Mouse (Mus musculus): ENCODE data around the gene Depdc5. TPM values are rescaled to one million over a fixed set of nuclear protein-coding genes. Genes with fewer than 3 reads are reported as not detected.

Depdc5 gene
- polyA plus RNA-seq, 1 experiment, result 0.17 TPM

DNA sequence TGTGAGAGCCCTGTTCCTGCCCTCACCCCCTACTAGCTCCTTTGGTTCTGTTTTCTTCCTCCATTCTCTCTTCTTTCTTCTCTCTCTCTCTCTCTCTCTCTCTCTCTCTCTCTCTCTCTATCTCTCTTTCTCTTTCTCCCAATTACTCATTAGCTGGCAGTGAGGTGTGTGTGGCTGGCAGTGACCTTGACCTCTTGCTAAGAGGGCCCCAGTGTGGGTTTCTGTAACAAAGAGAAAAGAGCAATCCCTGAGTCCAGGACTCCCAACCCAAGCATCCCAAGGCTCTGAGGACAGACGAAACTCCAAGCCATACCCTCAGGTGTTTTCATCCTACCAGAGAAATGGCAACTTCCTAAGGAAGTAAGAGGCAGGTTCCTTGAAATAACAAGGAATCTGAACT, 150.6 kb downstream of the Depdc5 start:
- Histone ChIP-seq H3K27me3 (ENCODE audit: control insufficient read depth) (peaks cover 15% of the 10 kb centered on the region), H3K4me1 (ENCODE audit: control insufficient read depth) (peaks cover 26% of the 10 kb centered on the region), H3K9me3 (ENCODE audit: control insufficient read depth, low read length) (no peaks in the 10 kb centered on the region)

GRCm38 (mm10) chr5:33015579-33015978, 152.1 kb downstream of the Depdc5 start:
- Histone ChIP-seq H3K36me3 (ENCODE audit: control insufficient read depth) (peaks cover 8% of the 10 kb centered on the region), H3K4me1 (ENCODE audit: control insufficient read depth) (peaks cover 39% of the 10 kb centered on the region), H3K9me3 (ENCODE audit: control insufficient read depth, low read length) (no peaks in the 10 kb centered on the region), H3K4me3 (replicated peaks) (no peak overlapping the region), H3K27me3 (ENCODE audit: control insufficient read depth) (peaks cover 15% of the 10 kb centered on the region)
- no peak for TF ChIP-seq TAL1 (IDR thresholded peaks at IDR 0.05; ENCODE audit: low read length)
- no peak for TF ChIP-seq GATA1 (IDR thresholded peaks at IDR 0.05; ENCODE audit: low read length)

More for the DNA sequence above, 150.6 kb downstream of the Depdc5 start:
- no peak for TF ChIP-seq GATA1 (IDR thresholded peaks at IDR 0.05; ENCODE audit: low read length)
- no peak for TF ChIP-seq TAL1 (IDR thresholded peaks at IDR 0.05; ENCODE audit: low read length)
- Histone ChIP-seq H3K36me3 (ENCODE audit: control insufficient read depth) (no peaks in the 10 kb centered on the region), H3K4me3 (replicated peaks) (no peak overlapping the region)

GRCm38 (mm10) chr5:33018189-33018560, 154.7 kb downstream of the Depdc5 start:
- TF ChIP-seq TAL1 (IDR thresholded peaks at IDR 0.05; ENCODE audit: low read length) (no peak), GATA1 (IDR thresholded peaks at IDR 0.05; ENCODE audit: low read length) (no peak)
- peaks cover 33% of the 10 kb centered on the region for H3K36me3 ChIP-seq (ENCODE audit: control insufficient read depth)
- no peaks in the 10 kb centered on the region for H3K9me3 ChIP-seq (ENCODE audit: control insufficient read depth, low read length)
- H3K27me3 ChIP-seq (ENCODE audit: control insufficient read depth), result peaks cover 6% of the 10 kb centered on the region
- peak overlapping the region; percentile 98 for H3K4me3 ChIP-seq (replicated peaks)
- H3K4me1 ChIP-seq (ENCODE audit: control insufficient read depth), result peaks cover 61% of the 10 kb centered on the region

GRCm38 (mm10) chr5:33018561-33019425, 155.3 kb downstream of the Depdc5 start, which contains the start of gene Ywhah:
TSS of gene Ywhah (plus strand) at chr5:33018816.
- peaks cover 67% of the 10 kb centered on the region for H3K4me1 ChIP-seq (ENCODE audit: control insufficient read depth)
- peak within 1 kb of the TSS; percentile 98 for H3K4me3 ChIP-seq (replicated peaks)
- peaks cover 40% of the 10 kb centered on the region for H3K36me3 ChIP-seq (ENCODE audit: control insufficient read depth)
- H3K27me3 ChIP-seq (ENCODE audit: control insufficient read depth), result peaks cover under 1% of the 10 kb centered on the region
- TF ChIP-seq GATA1 (IDR thresholded peaks at IDR 0.05; ENCODE audit: low read length) (no peak), TAL1 (IDR thresholded peaks at IDR 0.05; ENCODE audit: low read length) (no peak)
- no peaks in the 10 kb centered on the region for H3K9me3 ChIP-seq (ENCODE audit: control insufficient read depth, low read length)

DNA sequence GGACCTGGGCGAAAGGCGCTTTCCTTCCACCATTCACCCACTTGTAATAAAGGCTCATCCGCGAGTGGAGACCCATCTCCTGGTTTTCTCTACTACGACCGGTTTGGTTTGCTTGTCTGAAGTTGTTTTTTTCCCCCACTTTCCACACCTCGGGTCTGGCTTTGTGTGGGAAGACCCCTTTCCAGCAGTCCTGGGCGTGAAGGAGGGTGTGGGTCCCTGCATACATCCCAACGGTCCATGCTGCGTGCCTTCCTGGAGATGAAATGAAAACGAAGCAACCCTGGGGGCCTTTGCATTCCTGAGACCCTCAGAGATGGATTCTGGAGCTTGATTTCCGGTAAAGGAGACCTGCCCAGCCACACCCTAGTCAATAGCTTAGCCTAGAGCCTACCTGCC, 155.9 kb downstream of the Depdc5 start:
- no peak for TF ChIP-seq TAL1 (IDR thresholded peaks at IDR 0.05; ENCODE audit: low read length)
- TF ChIP-seq GATA1 (IDR thresholded peaks at IDR 0.05; ENCODE audit: low read length), result no peak
- Histone ChIP-seq H3K9me3 (ENCODE audit: control insufficient read depth, low read length) (no peaks in the 10 kb centered on the region), H3K4me3 (replicated peaks) (peak overlapping the region; percentile 98), H3K36me3 (ENCODE audit: control insufficient read depth) (peaks cover 46% of the 10 kb centered on the region), H3K27me3 (ENCODE audit: control insufficient read depth) (no peaks in the 10 kb centered on the region), H3K4me1 (ENCODE audit: control insufficient read depth) (peaks cover 73% of the 10 kb centered on the region)

DNA sequence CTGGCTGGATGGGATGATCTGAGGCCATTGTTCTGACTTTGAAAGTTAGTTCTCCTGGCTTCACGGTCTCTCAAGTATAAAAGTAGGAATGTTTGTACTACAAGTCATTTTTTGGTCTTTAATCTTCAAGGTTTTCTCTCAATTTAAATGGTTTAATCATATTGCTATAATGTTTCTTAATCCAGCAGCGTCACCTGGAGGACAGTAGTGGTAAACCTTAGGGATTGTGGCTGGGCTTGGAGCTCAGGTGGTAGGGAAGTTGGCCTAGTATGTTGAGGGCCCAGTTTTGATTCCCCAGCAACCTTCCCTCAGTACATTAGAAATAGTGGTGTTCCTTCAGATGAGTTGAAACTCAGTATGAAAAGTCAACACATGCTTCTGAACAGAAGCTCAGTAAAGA, 158.1 kb downstream of the Depdc5 start:
- peaks cover 68% of the 10 kb centered on the region for H3K36me3 ChIP-seq (ENCODE audit: control insufficient read depth)
- no peaks in the 10 kb centered on the region for H3K9me3 ChIP-seq (ENCODE audit: control insufficient read depth, low read length)
- no peaks in the 10 kb centered on the region for H3K27me3 ChIP-seq (ENCODE audit: control insufficient read depth)
- TF ChIP-seq TAL1 (IDR thresholded peaks at IDR 0.05; ENCODE audit: low read length) (no peak), GATA1 (IDR thresholded peaks at IDR 0.05; ENCODE audit: low read length) (no peak)
- H3K4me1 ChIP-seq (ENCODE audit: control insufficient read depth), result peaks cover 64% of the 10 kb centered on the region
- H3K4me3 ChIP-seq (replicated peaks), result peak overlapping the region; percentile 28

GRCm38 (mm10) chr5:33023337-33023736, 159.8 kb downstream of the Depdc5 start:
- H3K9me3 ChIP-seq (ENCODE audit: control insufficient read depth, low read length), result no peaks in the 10 kb centered on the region
- peaks cover 83% of the 10 kb centered on the region for H3K36me3 ChIP-seq (ENCODE audit: control insufficient read depth)
- no peak overlapping the region for H3K4me3 ChIP-seq (replicated peaks)
- peaks cover 50% of the 10 kb centered on the region for H3K4me1 ChIP-seq (ENCODE audit: control insufficient read depth)
- TF ChIP-seq TAL1 (IDR thresholded peaks at IDR 0.05; ENCODE audit: low read length), result no peak
- H3K27me3 ChIP-seq (ENCODE audit: control insufficient read depth), result no peaks in the 10 kb centered on the region

GRCm38 (mm10) chr5:33024474-33024873, 161.0 kb downstream of the Depdc5 start:
- Histone ChIP-seq H3K4me1 (ENCODE audit: control insufficient read depth) (peaks cover 47% of the 10 kb centered on the region), H3K4me3 (replicated peaks) (no peak overlapping the region), H3K9me3 (ENCODE audit: control insufficient read depth, low read length) (no peaks in the 10 kb centered on the region), H3K36me3 (ENCODE audit: control insufficient read depth) (peaks cover 94% of the 10 kb centered on the region), H3K27me3 (ENCODE audit: control insufficient read depth) (no peaks in the 10 kb centered on the region)
- TF ChIP-seq TAL1 (IDR thresholded peaks at IDR 0.05; ENCODE audit: low read length) (no peak), GATA1 (IDR thresholded peaks at IDR 0.05; ENCODE audit: low read length) (no peak)

DNA sequence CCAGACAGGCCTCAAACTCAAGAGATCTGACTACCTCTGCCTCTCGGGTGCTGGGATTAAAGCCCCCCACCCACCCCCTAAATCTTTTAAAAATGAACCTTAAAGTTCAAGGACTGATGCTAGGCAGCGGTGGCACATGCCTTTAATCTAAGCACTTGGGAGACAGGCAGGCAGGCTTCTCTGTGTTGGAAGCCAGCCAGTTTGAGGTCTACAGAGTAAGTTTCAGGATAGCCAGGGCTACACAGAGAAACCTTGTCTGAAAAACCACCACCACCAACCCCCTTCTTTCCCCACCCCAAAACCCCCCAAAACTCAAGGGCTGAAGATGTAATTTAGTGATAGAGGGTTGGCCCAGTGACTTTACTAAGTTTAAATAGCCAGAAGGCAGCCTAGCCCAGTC, 165.2 kb downstream of the Depdc5 start:
- peaks cover 67% of the 10 kb centered on the region for H3K36me3 ChIP-seq (ENCODE audit: control insufficient read depth)
- TF ChIP-seq GATA1 (IDR thresholded peaks at IDR 0.05; ENCODE audit: low read length) (no peak), TAL1 (IDR thresholded peaks at IDR 0.05; ENCODE audit: low read length) (no peak)
- no peak overlapping the region for H3K4me3 ChIP-seq (replicated peaks)
- peaks cover 33% of the 10 kb centered on the region for H3K4me1 ChIP-seq (ENCODE audit: control insufficient read depth)
- no peaks in the 10 kb centered on the region for H3K9me3 ChIP-seq (ENCODE audit: control insufficient read depth, low read length)
- H3K27me3 ChIP-seq (ENCODE audit: control insufficient read depth), result no peaks in the 10 kb centered on the region

All from erythroblast, embryonic 14.5 days (primary cell).